Mouse (Mus musculus) hindbrain, embryonic 13.5 days (tissue): ENCODE measurements around the gene Magel2. TPM values are rescaled to one million over a fixed set of nuclear protein-coding genes. Genes with fewer than 3 reads are reported as not detected.
A peak's percentile ranks its signal among the peaks of the same experiment; 100 is the strongest.

Source experiments
- ATAC-seq: fragments of 200-750 bp; cut with Nextera tagmentation; 2 replicates; pipeline ENCODE4 v1.8.0; 2017; ENCODE audit warnings: moderate TSS enrichment; ENCODE audit not compliant: low FRiP score
- H3K27ac ChIP-seq: fragments of 300-500 bp; sonication (generic); 2 replicates; pipeline ENCODE4 v1.5.1; 2015; ENCODE audit warnings: inconsistent platforms, mild to moderate bottlenecking, moderate library complexity
- H3K27me3 ChIP-seq: fragments of 300-500 bp; sonication (generic); 2 replicates; pipeline ENCODE4 v1.6.1; 2015; ENCODE audit warnings: mild to moderate bottlenecking, inconsistent platforms
- H3K36me3 ChIP-seq: fragments of 300-500 bp; sonication (generic); 2 replicates; pipeline ENCODE4 v1.6.1; 2015; ENCODE audit warnings: mild to moderate bottlenecking, inconsistent platforms
- H3K4me1 ChIP-seq: fragments of 300-500 bp; sonication (generic); replicated peaks from 2 replicates; pipeline ENCODE4 v1.6.1; 2015; ENCODE audit warnings: inconsistent platforms
- H3K4me2 ChIP-seq: fragments of 300-500 bp; sonication (generic); 2 replicates; pipeline ENCODE4 v1.6.1; 2015; ENCODE audit warnings: inconsistent platforms, mild to moderate bottlenecking, moderate library complexity
- H3K4me3 ChIP-seq: fragments of 300-500 bp; sonication (generic); 2 replicates; pipeline ENCODE4 v1.5.1; 2015; ENCODE audit warnings: mild to moderate bottlenecking, inconsistent platforms
- H3K9ac ChIP-seq: fragments of 300-500 bp; sonication (generic); 2 replicates; pipeline ENCODE4 v1.6.1; 2015; ENCODE audit warnings: mild to moderate bottlenecking, inconsistent platforms
- H3K9me3 ChIP-seq: fragments of 300-500 bp; sonication (generic); 2 replicates; pipeline ENCODE4 v1.6.1; 2016; ENCODE audit warnings: inconsistent platforms
- WGBS: fragments of 180-500 bp; shearing (Covaris S2); methylation state at CpG from one replicate; pipeline ENCODE4 v1.1.7; 2015; 5-methylcytosine and 5-hydroxymethylcytosine counted together
- polyA plus RNA-seq: library from polyadenylated mRNA; unstranded; fragments of >200 nt; fragmentation: Nextera tagmentation; extraction: Ambion mirVana; gene quantifications from 2 replicates; pipeline ENCODE4 v1.2.1, GENCODE M21; 2015

The Magel2 gene
- polyA plus RNA-seq, 1 experiment from 2014 or later, result 16.3 TPM

- H3K4me1 ChIP-seq, result peaks cover 27% of the 10 kb centered on the region
- H3K36me3 ChIP-seq, result peaks cover 6% of the 10 kb centered on the region
- peaks cover 15% of the 10 kb centered on the region; the same call in 1 of the 2 replicates for H3K9me3 ChIP-seq
- no peak overlapping the region for H3K4me2 ChIP-seq
- no peaks in the 10 kb centered on the region for H3K27me3 ChIP-seq
- peak; percentile 48; the same call in 1 of the 2 replicates for ATAC-seq
- no peak overlapping the region for H3K27ac ChIP-seq
- H3K4me3 ChIP-seq, result no peak overlapping the region
- H3K9ac ChIP-seq, result no peak overlapping the region
- 11% methylated on average over 2 of the region's 2 CpGs for WGBS
These were observed 5.6 kb downstream of the Magel2 start for GRCm38 (mm10) chr7:62382391-62382790.

DNA sequence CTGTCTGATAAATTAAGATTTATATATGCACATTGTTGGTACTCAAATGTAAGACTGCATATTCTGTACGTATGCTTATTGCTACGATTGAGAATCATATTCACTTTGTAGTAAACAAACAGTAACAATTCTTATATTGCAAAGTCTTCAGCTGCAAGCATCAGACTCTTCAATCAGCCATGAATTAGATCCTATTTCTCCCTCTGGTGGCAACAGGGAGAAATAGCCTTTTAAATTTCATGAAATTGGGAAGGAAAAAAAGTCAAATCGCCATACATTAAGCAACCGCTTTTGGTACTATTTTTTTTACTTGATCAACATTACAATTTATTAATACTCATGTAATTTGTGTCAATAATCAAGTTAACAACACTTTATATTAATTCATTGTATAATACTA, 11.5 kb downstream of the Magel2 start:
- no peak overlapping the region for H3K4me2 ChIP-seq
- no peak overlapping the region for H3K9ac ChIP-seq
- no peak overlapping the region for H3K27ac ChIP-seq
- 50% methylated on average over 4 of the region's 4 CpGs for WGBS
- no peaks in the 10 kb centered on the region for H3K36me3 ChIP-seq
- ATAC-seq, result no peak
- peaks cover 6% of the 10 kb centered on the region; the same call in 1 of the 2 replicates for H3K9me3 ChIP-seq
- H3K4me3 ChIP-seq, result no peak overlapping the region
- H3K27me3 ChIP-seq, result no peaks in the 10 kb centered on the region
- H3K4me1 ChIP-seq, result no peaks in the 10 kb centered on the region

DNA sequence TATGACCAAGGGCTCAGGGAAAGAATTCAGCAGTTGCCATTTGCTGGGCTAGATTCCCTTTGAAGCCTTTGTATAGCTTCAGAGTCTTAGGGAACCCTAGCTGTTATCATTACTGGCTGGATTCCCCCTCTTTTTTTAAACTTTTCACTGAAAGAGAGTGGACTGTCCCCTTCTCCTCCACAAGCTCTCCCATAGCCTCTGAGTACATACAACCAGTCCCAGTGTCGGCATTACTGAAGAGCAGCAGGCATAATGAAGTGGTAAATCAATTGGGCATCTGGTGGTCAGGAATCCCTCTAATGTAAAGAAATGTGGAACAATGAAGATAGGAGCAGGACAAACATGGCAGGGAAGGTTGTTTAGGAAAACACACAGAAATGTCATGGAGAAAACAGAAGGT, 15.4 kb downstream of the Magel2 start:
- Histone ChIP-seq H3K36me3 (no peaks in the 10 kb centered on the region), H3K9me3 (peaks cover 6% of the 10 kb centered on the region; the same call in 1 of the 2 replicates), H3K27ac (no peak overlapping the region), H3K4me1 (no peaks in the 10 kb centered on the region), H3K4me2 (no peak overlapping the region), H3K27me3 (no peaks in the 10 kb centered on the region), H3K9ac (no peak overlapping the region), H3K4me3 (no peak overlapping the region)
- WGBS, result 59% methylated on average over 1 of the region's 1 CpGs
- ATAC-seq, result no peak

GRCm38 (mm10) chr7:62406573-62407050, 29.8 kb downstream of the Magel2 start:
- H3K4me1 ChIP-seq, result 0 out of 2 replicates have a peak, but pooled peaks cover 9% of the 10 kb centered on the region
- WGBS, result 40% methylated on average over 19 of the region's 19 CpGs
- peak overlapping the region; percentile 37 for H3K4me3 ChIP-seq
- no peaks in the 10 kb centered on the region for H3K27me3 ChIP-seq
- peaks cover 5% of the 10 kb centered on the region; the same call in 1 of the 2 replicates for H3K9me3 ChIP-seq
- ATAC-seq, result peak; percentile 52; the same call in 1 of the 2 replicates
- H3K36me3 ChIP-seq, result no peaks in the 10 kb centered on the region
- H3K4me2 ChIP-seq, result peak overlapping the region; percentile 57
- no peak overlapping the region for H3K27ac ChIP-seq
- peak overlapping the region; percentile 51 for H3K9ac ChIP-seq

GRCm38 (mm10) chr7:62407803-62408202, 31.0 kb downstream of the Magel2 start:
- Histone ChIP-seq H3K27ac (no peak overlapping the region), H3K4me1 (0 out of 2 replicates have a peak, but pooled peaks cover 9% of the 10 kb centered on the region), H3K27me3 (no peaks in the 10 kb centered on the region), H3K4me2 (no peak overlapping the region), H3K9me3 (peaks cover 5% of the 10 kb centered on the region; the same call in 1 of the 2 replicates), H3K9ac (no peak overlapping the region), H3K4me3 (no peak overlapping the region), H3K36me3 (no peaks in the 10 kb centered on the region)
- WGBS, result 45% methylated on average over 3 of the region's 3 CpGs
- ATAC-seq, result no peak

DNA sequence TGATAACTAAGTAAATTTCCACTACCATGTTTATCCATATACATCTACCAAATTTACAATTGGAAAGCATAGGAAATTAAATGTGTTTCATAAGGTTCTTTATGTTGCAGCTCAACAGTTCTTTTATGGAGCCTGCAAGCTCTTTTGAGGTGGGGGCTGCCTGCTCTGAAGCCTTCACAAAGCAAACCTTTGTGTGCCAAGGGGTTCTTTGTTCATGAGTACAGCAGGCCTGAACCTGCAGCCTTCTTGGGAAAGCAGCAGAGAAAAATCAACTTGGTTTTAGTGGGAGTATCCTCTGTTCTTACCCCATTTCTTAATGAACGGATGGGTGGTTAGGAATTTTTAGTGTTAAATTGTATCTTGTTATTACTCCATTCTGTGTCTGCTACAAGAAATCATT, 38.4 kb downstream of the Magel2 start:
- Histone ChIP-seq H3K9me3 (peaks cover 17% of the 10 kb centered on the region; the same call in 1 of the 2 replicates), H3K4me2 (no peak overlapping the region), H3K4me3 (no peak overlapping the region), H3K4me1 (peaks cover 4% of the 10 kb centered on the region; the same call in 1 of the 2 replicates), H3K9ac (no peak overlapping the region), H3K27ac (peak overlapping the region; percentile 71), H3K27me3 (no peaks in the 10 kb centered on the region), H3K36me3 (no peaks in the 10 kb centered on the region)
- 33% methylated on average over 1 of the region's 1 CpGs for WGBS
- ATAC-seq, result no peak

GRCm38 (mm10) chr7:62416173-62416572, 39.4 kb downstream of the Magel2 start:
- no peak for ATAC-seq
- Histone ChIP-seq H3K9me3 (peaks cover 16% of the 10 kb centered on the region; the same call in 1 of the 2 replicates), H3K27ac (peak overlapping the region; percentile 66), H3K36me3 (no peaks in the 10 kb centered on the region), H3K9ac (peak overlapping the region; percentile 15; the same call in 1 of the 2 replicates), H3K4me2 (peak overlapping the region; percentile 33), H3K4me3 (peak overlapping the region; percentile 14), H3K27me3 (no peaks in the 10 kb centered on the region), H3K4me1 (peaks cover 4% of the 10 kb centered on the region; the same call in 1 of the 2 replicates)

DNA sequence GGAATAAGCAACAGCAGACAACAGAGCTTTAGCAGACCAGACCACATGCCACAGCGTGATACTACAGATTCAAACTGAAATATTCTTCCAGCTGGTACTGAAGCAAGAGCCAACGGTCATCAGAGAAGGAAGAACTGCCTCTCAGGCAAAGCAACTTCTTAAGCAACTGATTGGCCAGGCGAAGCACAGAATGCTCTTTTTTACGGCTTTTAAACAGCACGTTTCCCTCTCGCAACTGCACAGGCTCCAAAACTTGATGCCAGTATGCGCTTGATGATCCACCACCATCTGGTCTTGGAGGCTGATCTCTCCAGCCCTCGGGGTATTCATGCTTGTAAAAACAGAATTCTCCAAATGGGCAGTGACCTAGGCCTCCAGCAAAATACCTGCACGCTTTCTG, 41.5 kb downstream of the Magel2 start:
- H3K36me3 ChIP-seq, result no peaks in the 10 kb centered on the region
- H3K27me3 ChIP-seq, result no peaks in the 10 kb centered on the region
- 49% methylated on average over 9 of the region's 9 CpGs for WGBS
- peak overlapping the region; percentile 86 for H3K9ac ChIP-seq
- H3K9me3 ChIP-seq, result peaks cover 11% of the 10 kb centered on the region; the same call in 1 of the 2 replicates
- peak overlapping the region; percentile 68 for H3K4me3 ChIP-seq
- H3K4me2 ChIP-seq, result peak overlapping the region; percentile 77
- peak overlapping the region; percentile 94 for H3K27ac ChIP-seq
- ATAC-seq, result no peak
- peaks cover 4% of the 10 kb centered on the region; the same call in 1 of the 2 replicates for H3K4me1 ChIP-seq

DNA sequence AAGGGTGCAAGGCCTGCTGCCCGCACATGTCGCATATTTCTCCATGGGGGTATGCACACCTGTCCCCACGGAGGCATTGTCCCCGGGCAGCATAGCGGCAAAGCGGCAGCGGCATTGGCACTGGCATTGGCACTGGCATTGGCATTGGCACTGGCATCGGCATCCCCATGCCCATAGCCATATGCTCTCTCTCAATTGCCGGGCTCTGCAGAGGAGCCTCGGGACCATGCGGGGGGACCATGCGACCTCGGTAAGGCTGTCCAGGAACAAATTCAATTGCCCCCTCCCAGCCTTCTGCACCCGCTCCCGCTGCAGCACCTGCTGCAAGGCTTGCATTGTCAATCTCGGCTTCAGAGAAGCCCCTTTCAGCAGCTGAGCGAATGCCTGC, 42.3 kb downstream of the Magel2 start:
- 48% methylated on average over 17 of the region's 17 CpGs for WGBS
- no peaks in the 10 kb centered on the region for H3K27me3 ChIP-seq
- ATAC-seq, result no peak

DNA sequence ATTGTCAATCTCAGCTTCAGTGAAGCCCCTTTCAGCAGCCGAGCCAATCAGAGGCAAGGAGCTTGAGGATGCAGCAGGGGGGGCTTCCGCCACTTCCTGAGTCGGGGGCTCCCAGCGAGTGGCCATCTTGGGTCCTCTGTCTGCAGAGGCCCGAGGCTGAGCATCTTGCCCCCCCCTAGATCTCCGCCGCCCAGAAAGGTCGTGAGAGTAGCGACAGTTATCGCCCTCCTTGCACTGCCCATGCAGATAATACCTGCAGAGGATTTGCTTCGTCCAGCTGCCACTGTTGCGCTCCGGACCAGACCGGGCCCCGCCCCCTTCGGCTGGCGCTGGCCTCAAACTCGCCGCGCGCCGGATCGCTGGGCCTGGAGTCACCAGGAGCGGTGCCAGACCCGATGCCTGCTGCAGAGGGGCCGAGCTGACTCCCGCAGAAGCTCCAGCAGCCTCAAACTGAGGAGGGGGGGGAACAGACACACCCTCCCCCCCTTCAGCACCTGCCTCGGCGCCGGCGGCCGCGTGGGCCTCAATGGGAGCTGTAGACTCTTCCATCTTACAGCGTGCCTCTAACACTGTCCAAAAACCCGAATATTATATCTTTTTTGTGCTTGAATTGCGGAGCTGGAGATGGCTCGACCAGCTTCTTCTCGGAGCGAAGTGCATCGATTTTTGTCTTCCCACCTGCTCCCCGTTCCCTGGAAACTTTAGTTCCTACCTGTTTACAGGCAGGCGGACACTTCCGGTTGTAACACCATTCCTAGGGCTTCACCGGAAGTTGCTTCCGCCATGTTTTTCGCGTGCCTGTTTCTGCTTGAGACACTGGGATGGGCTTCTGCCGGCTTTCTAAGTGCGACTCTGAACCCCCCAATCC, 42.9 kb downstream of the Magel2 start, which contains the start of gene Mkrn3:
Gene Mkrn3 (minus strand): TSS at position 647 of the 868 bp plus-strand sequence.
- peak; percentile 90 for ATAC-seq
- Histone ChIP-seq H3K4me2 (peak within 1 kb of the TSS; percentile 77), H3K36me3 (no peaks in the 10 kb centered on the region), H3K4me3 (peak within 1 kb of the TSS; percentile 68), H3K4me1 (peaks cover 4% of the 10 kb centered on the region; the same call in 1 of the 2 replicates), H3K9me3 (peaks cover 11% of the 10 kb centered on the region; the same call in 1 of the 2 replicates), H3K27me3 (no peaks in the 10 kb centered on the region), H3K9ac (peak within 1 kb of the TSS; percentile 86), H3K27ac (peak within 1 kb of the TSS; percentile 94)
- WGBS, result 24% methylated on average over 49 of the region's 49 CpGs

More for the DNA sequence above, 42.3 kb downstream of the Magel2 start:
- Histone ChIP-seq H3K4me1 (peaks cover 4% of the 10 kb centered on the region; the same call in 1 of the 2 replicates), H3K9me3 (peaks cover 11% of the 10 kb centered on the region; the same call in 1 of the 2 replicates), H3K9ac (peak overlapping the region; percentile 86), H3K27ac (peak overlapping the region; percentile 94), H3K4me2 (peak overlapping the region; percentile 77), H3K36me3 (no peaks in the 10 kb centered on the region), H3K4me3 (peak overlapping the region; percentile 68)

DNA sequence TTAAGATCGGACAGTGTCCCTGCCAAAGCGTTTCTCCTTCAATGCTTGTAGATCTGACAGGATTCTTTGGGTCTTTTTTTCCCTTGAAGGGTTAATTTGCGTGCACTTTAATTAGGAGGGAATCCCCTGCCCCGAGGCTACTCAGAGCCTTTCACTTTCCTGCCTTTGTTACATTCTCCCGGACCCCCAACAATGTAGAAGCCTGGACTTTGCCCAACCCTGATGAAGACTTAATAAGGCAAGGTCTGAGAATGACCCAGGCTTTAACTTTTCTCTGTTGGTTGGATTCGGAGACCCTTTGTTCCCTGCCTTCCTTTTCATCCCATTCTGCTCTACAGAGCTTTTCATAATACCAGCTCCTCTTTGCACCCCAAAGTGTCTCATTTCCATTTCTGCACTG, 43.8 kb downstream of the Magel2 start:
- ATAC-seq, result peak; percentile 41
- H3K4me3 ChIP-seq, result peak overlapping the region; percentile 68
- H3K4me1 ChIP-seq, result peaks cover 4% of the 10 kb centered on the region; the same call in 1 of the 2 replicates
- no peaks in the 10 kb centered on the region for H3K27me3 ChIP-seq
- H3K9me3 ChIP-seq, result peaks cover 11% of the 10 kb centered on the region; the same call in 1 of the 2 replicates
- no peaks in the 10 kb centered on the region for H3K36me3 ChIP-seq
- peak overlapping the region; percentile 93 for H3K27ac ChIP-seq
- peak overlapping the region; percentile 49 for H3K4me2 ChIP-seq
- peak overlapping the region; percentile 70 for H3K9ac ChIP-seq
- WGBS, result 46% methylated on average over 6 of the region's 6 CpGs

GRCm38 (mm10) chr7:62423210-62423609, 46.4 kb downstream of the Magel2 start:
- Histone ChIP-seq H3K4me3 (peak overlapping the region; percentile 14), H3K4me1 (no peaks in the 10 kb centered on the region), H3K9me3 (peaks cover 11% of the 10 kb centered on the region; the same call in 1 of the 2 replicates), H3K27me3 (no peaks in the 10 kb centered on the region), H3K27ac (peak overlapping the region; percentile 63; the same call in 1 of the 2 replicates), H3K36me3 (no peaks in the 10 kb centered on the region), H3K4me2 (peak overlapping the region; percentile 34), H3K9ac (no peak overlapping the region)
- WGBS, result 40% methylated on average over 4 of the region's 4 CpGs
- ATAC-seq, result no peak
